Mouse (Mus musculus) central nervous system, embryonic 14 days (tissue): ENCODE data around the gene Pcgf5. TPM values are rescaled to one million over a fixed set of nuclear protein-coding genes. Genes with fewer than 3 reads are reported as not detected.

Source experiments
- polyA plus RNA-seq: library from polyadenylated mRNA; depleted of rRNA; stranded (reverse); fragments of >200 nt; gene quantifications from 2 replicates; pipeline ENCODE4 v1.2.3, GENCODE M21; 2012; rRNA removed

The Pcgf5 gene
- polyA plus RNA-seq: 5.2 and 6.8 TPM in 2 replicates

GRCm38 (mm10) chr19:36348161-36348800, at the start of gene Pcgf5:
Gene Pcgf5 (plus strand): TSS chr19:36348309.

Other genes starting within 250 kb of the Pcgf5 start
- 0.02 and 0.81 TPM in 2 replicates for gene Ankrd1, start 228.2 kb upstream of the Pcgf5 start, polyA plus RNA-seq
- 13.3 and 16.1 TPM in 2 replicates for gene Hectd2, start 206.3 kb downstream of the Pcgf5 start, polyA plus RNA-seq